Mouse (Mus musculus) liver, adult 2 months (tissue): ENCODE measurements at regions not wholly inside any gene's neighbourhood (a gene's known extent, or its start where the extent isn't known, plus 50 kb on each side); places are given as distances from the start of the nearest gene placed in this dataset.

Experiments
- CTCF ChIP-seq: fragments of 200-500 bp; IDR thresholded peaks from 2 replicates; pipeline ENCODE4 v1.5.1; 2011; ENCODE audit warnings: low read depth, low read length, control low read depth
- POLR2A ChIP-seq: fragments of 200-500 bp; IDR thresholded peaks from 2 replicates; pipeline ENCODE4 v1.6.1; 2011; ENCODE audit warnings: low read length, control low read depth; ENCODE audit not compliant: insufficient read depth; ENCODE audit errors: extremely low read depth

- TF ChIP-seq CTCF (no peak), POLR2A (no peak)
These were observed 87.2 kb upstream of the Plcb4 start for GRCm38 (mm10) chr2:135571599-135571998.
